Mouse (Mus musculus): ENCODE measurements around the gene Lmcd1. TPM values are rescaled to one million over a fixed set of nuclear protein-coding genes. Genes with fewer than 3 reads are reported as not detected.
A peak's percentile ranks its signal among the peaks of the same experiment; 100 is the strongest.

Lmcd1 gene
- polyA plus RNA-seq, 1 experiment from 2014 or later = 11.7 TPM

- Histone ChIP-seq H3K4me1 (ENCODE audit: control insufficient read depth, insufficient read depth, low read length) (no peaks in the 10 kb centered on the region), H3K4me2 (ENCODE audit: low read depth, low read length) (no peak overlapping the region), H3K36me3 (ENCODE audit: control insufficient read depth, insufficient read depth, low read length) (no peaks in the 10 kb centered on the region), H3K4me3 (ENCODE audit: low read depth, low read length) (no peak overlapping the region), H3K9ac (replicated peaks; ENCODE audit: low read depth, low read length) (no peak overlapping the region), H3K27me3 (ENCODE audit: control insufficient read depth, insufficient read depth, low read length) (no peaks in the 10 kb centered on the region), H3K9me3 (ENCODE audit: control insufficient read depth, low read length) (no peaks in the 10 kb centered on the region), H3K27ac (ENCODE audit: low read depth, low read length) (no peak overlapping the region)
- 95% methylated on average over 1 of the region's 1 CpGs for WGBS
- no peak for ATAC-seq (ENCODE audit: low read depth)
Measured at GRCm38 (mm10) chr6:112359341-112359740, 85.8 kb downstream of the Lmcd1 start.

GRCm38 (mm10) chr6:112360676-112361075 lies 87.1 kb downstream of the Lmcd1 start:
- H3K27me3 ChIP-seq (ENCODE audit: control insufficient read depth, insufficient read depth, low read length) = no peaks in the 10 kb centered on the region
- H3K4me2 ChIP-seq (ENCODE audit: low read depth, low read length) = no peak overlapping the region
- H3K9ac ChIP-seq (replicated peaks; ENCODE audit: low read depth, low read length) = no peak overlapping the region
- WGBS = 81% methylated on average over 8 of the region's 8 CpGs
- no peak for ATAC-seq (ENCODE audit: low read depth)
- no peaks in the 10 kb centered on the region for H3K4me1 ChIP-seq (ENCODE audit: control insufficient read depth, insufficient read depth, low read length)
- no peaks in the 10 kb centered on the region for H3K36me3 ChIP-seq (ENCODE audit: control insufficient read depth, insufficient read depth, low read length)
- H3K27ac ChIP-seq (ENCODE audit: low read depth, low read length) = no peak overlapping the region
- H3K9me3 ChIP-seq (ENCODE audit: control insufficient read depth, low read length) = no peaks in the 10 kb centered on the region
- H3K4me3 ChIP-seq (ENCODE audit: low read depth, low read length) = no peak overlapping the region

GRCm38 (mm10) chr6:112362349-112362958 lies 88.9 kb downstream of the Lmcd1 start:
- H3K9me3 ChIP-seq (ENCODE audit: control insufficient read depth, low read length) = no peaks in the 10 kb centered on the region
- no peaks in the 10 kb centered on the region for H3K27me3 ChIP-seq (ENCODE audit: control insufficient read depth, insufficient read depth, low read length)
- no peaks in the 10 kb centered on the region for H3K4me1 ChIP-seq (ENCODE audit: control insufficient read depth, insufficient read depth, low read length)
- H3K4me2 ChIP-seq (ENCODE audit: low read depth, low read length) = no peak overlapping the region
- H3K9ac ChIP-seq (replicated peaks; ENCODE audit: low read depth, low read length) = no peak overlapping the region
- no peak overlapping the region for H3K4me3 ChIP-seq (ENCODE audit: low read depth, low read length)
- H3K36me3 ChIP-seq (ENCODE audit: control insufficient read depth, insufficient read depth, low read length) = no peaks in the 10 kb centered on the region
- H3K27ac ChIP-seq (ENCODE audit: low read depth, low read length) = no peak overlapping the region
- WGBS = 45% methylated on average over 6 of the region's 6 CpGs
- peak; percentile 79 for ATAC-seq (ENCODE audit: low read depth)

- Histone ChIP-seq H3K36me3 (ENCODE audit: control insufficient read depth, insufficient read depth, low read length) (no peaks in the 10 kb centered on the region), H3K27ac (ENCODE audit: low read depth, low read length) (no peak overlapping the region), H3K9me3 (ENCODE audit: control insufficient read depth, low read length) (no peaks in the 10 kb centered on the region), H3K4me1 (ENCODE audit: control insufficient read depth, insufficient read depth, low read length) (no peaks in the 10 kb centered on the region), H3K4me2 (ENCODE audit: low read depth, low read length) (no peak overlapping the region), H3K9ac (replicated peaks; ENCODE audit: low read depth, low read length) (no peak overlapping the region), H3K4me3 (ENCODE audit: low read depth, low read length) (no peak overlapping the region), H3K27me3 (ENCODE audit: control insufficient read depth, insufficient read depth, low read length) (no peaks in the 10 kb centered on the region)
- WGBS = 41% methylated on average over 2 of the region's 2 CpGs
- no peak for ATAC-seq (ENCODE audit: low read depth)
Measured at GRCm38 (mm10) chr6:112364581-112364980, 91.0 kb downstream of the Lmcd1 start.

- ATAC-seq (ENCODE audit: low read depth) = no peak
- Histone ChIP-seq H3K4me1 (ENCODE audit: control insufficient read depth, insufficient read depth, low read length) (no peaks in the 10 kb centered on the region), H3K9ac (replicated peaks; ENCODE audit: low read depth, low read length) (no peak overlapping the region), H3K9me3 (ENCODE audit: control insufficient read depth, low read length) (no peaks in the 10 kb centered on the region), H3K36me3 (ENCODE audit: control insufficient read depth, insufficient read depth, low read length) (no peaks in the 10 kb centered on the region), H3K4me2 (ENCODE audit: low read depth, low read length) (no peak overlapping the region), H3K4me3 (ENCODE audit: low read depth, low read length) (no peak overlapping the region), H3K27me3 (ENCODE audit: control insufficient read depth, insufficient read depth, low read length) (no peaks in the 10 kb centered on the region), H3K27ac (ENCODE audit: low read depth, low read length) (no peak overlapping the region)
- WGBS = 75% methylated on average over 10 of the region's 10 CpGs
Measured at GRCm38 (mm10) chr6:112365294-112365693, 91.7 kb downstream of the Lmcd1 start.

GRCm38 (mm10) chr6:112373886-112374585 lies 100.5 kb downstream of the Lmcd1 start:
- peak; percentile 68; the same call in 1 of the 2 replicates for ATAC-seq (ENCODE audit: low read depth)
- Histone ChIP-seq H3K4me2 (ENCODE audit: low read depth, low read length) (no peak overlapping the region), H3K4me3 (ENCODE audit: low read depth, low read length) (no peak overlapping the region), H3K9ac (replicated peaks; ENCODE audit: low read depth, low read length) (no peak overlapping the region), H3K9me3 (ENCODE audit: control insufficient read depth, low read length) (no peaks in the 10 kb centered on the region), H3K27me3 (ENCODE audit: control insufficient read depth, insufficient read depth, low read length) (no peaks in the 10 kb centered on the region), H3K36me3 (ENCODE audit: control insufficient read depth, insufficient read depth, low read length) (no peaks in the 10 kb centered on the region), H3K4me1 (ENCODE audit: control insufficient read depth, insufficient read depth, low read length) (no peaks in the 10 kb centered on the region), H3K27ac (ENCODE audit: low read depth, low read length) (no peak overlapping the region)
- 46% methylated on average over 8 of the region's 8 CpGs for WGBS

GRCm38 (mm10) chr6:112375661-112376392 lies 102.3 kb downstream of the Lmcd1 start:
- ATAC-seq (ENCODE audit: low read depth) = no peak
- Histone ChIP-seq H3K4me2 (ENCODE audit: low read depth, low read length) (no peak overlapping the region), H3K9me3 (ENCODE audit: control insufficient read depth, low read length) (no peaks in the 10 kb centered on the region), H3K27me3 (ENCODE audit: control insufficient read depth, insufficient read depth, low read length) (no peaks in the 10 kb centered on the region), H3K27ac (ENCODE audit: low read depth, low read length) (no peak overlapping the region), H3K4me3 (ENCODE audit: low read depth, low read length) (no peak overlapping the region), H3K36me3 (ENCODE audit: control insufficient read depth, insufficient read depth, low read length) (no peaks in the 10 kb centered on the region), H3K9ac (replicated peaks; ENCODE audit: low read depth, low read length) (no peak overlapping the region), H3K4me1 (ENCODE audit: control insufficient read depth, insufficient read depth, low read length) (no peaks in the 10 kb centered on the region)
- 67% methylated on average over 10 of the region's 13 CpGs for WGBS

- no peak for ATAC-seq (ENCODE audit: low read depth)
- Histone ChIP-seq H3K4me1 (ENCODE audit: control insufficient read depth, insufficient read depth, low read length) (no peaks in the 10 kb centered on the region), H3K4me2 (ENCODE audit: low read depth, low read length) (no peak overlapping the region), H3K36me3 (ENCODE audit: control insufficient read depth, insufficient read depth, low read length) (no peaks in the 10 kb centered on the region), H3K9me3 (ENCODE audit: control insufficient read depth, low read length) (no peaks in the 10 kb centered on the region), H3K27ac (ENCODE audit: low read depth, low read length) (no peak overlapping the region), H3K4me3 (ENCODE audit: low read depth, low read length) (no peak overlapping the region), H3K27me3 (ENCODE audit: control insufficient read depth, insufficient read depth, low read length) (no peaks in the 10 kb centered on the region), H3K9ac (replicated peaks; ENCODE audit: low read depth, low read length) (no peak overlapping the region)
- 96% methylated on average over 9 of the region's 9 CpGs for WGBS
Measured at GRCm38 (mm10) chr6:112379054-112379453, 105.5 kb downstream of the Lmcd1 start.
